28 mouse cellular contexts compared by ENCODE assay signal in the genomic region with DNA sequence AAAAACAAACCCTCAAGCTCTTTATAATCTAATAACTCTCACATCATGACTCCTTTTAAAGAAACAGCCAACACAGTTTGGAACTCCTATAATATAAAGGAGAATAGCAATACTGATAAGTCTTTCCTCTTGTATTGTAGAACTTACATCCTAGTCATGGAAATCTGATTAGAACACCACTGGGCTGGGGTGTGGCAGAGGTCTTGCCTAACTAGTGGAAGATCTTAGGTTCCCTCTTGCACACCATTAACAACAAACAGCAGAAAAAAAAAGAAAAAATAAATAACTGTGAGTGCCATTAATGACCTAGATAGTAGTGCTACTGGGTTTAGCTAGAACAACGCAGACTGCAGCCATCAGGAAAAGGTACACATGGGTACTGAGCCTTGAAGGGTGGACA. TPM values are rescaled to one million over a fixed set of nuclear protein-coding genes. Genes with fewer than 3 reads are reported as not detected.
DNase-seq lines count a peak whose midpoint lies in the region; ATAC-seq and TF ChIP-seq lines count a peak whose summit lies in the region.
"Had no signal": no experiment of that assay in that cellular context is flagged by ENCODE, and none has a peak within 500 bp of the region (broad histone marks: within the 10 kb centered on the region; RNA-seq: fewer than 3 reads in every experiment).

No protein-coding gene starts in this region.

- WGBS in liver, adult 2 months = 86% methylated on average over 1 of the region's 1 CpGs
- WGBS in liver, embryonic 12.5 days (ENCODE audit: insufficient replicate concordance) = 86% methylated on average over 1 of the region's 1 CpGs
- 72% methylated on average over 1 of the region's 1 CpGs for WGBS in liver, embryonic 15.5 days (ENCODE audit: insufficient replicate concordance)
- WGBS in forebrain, embryonic 15.5 days = 84% methylated on average over 1 of the region's 1 CpGs

- H3K27ac ChIP-seq in liver, adult 2 months (replicated peaks; ENCODE audit: insufficient read depth, low read depth, low read length) = peak overlapping the region; percentile 51
- no peak overlapping the region for H3K27ac ChIP-seq in liver, embryonic 12.5 days
- peak overlapping the region; percentile 85 for H3K27ac ChIP-seq in MEL (ENCODE audit: control insufficient read depth, low read depth, low read length)
- peak overlapping the region; percentile 98; the same call in 1 of the 2 replicates for H3K27ac ChIP-seq in liver, embryonic 15.5 days (replicated peaks)
- H3K27ac ChIP-seq in forebrain, embryonic 15.5 days (replicated peaks) = no peak overlapping the region
- H3K27ac ChIP-seq: embryonic facial prominence, embryonic 10.5 days; embryonic facial prominence, embryonic 13.5 days; forebrain, embryonic 12.5 days; heart, embryonic 15.5 days; hindbrain, embryonic 15.5 days had no signal

- no peak for TF ChIP-seq RAD21 in MEL (IDR thresholded peaks at IDR 0.05; ENCODE audit: low read depth, low read length)

- peaks cover 14% of the 10 kb centered on the region; the same call in 1 of the 2 replicates for H3K4me1 ChIP-seq in liver, adult 2 months (ENCODE audit: control insufficient read depth, insufficient read depth, low read length)
- peaks cover 42% of the 10 kb centered on the region for H3K4me1 ChIP-seq in liver, embryonic 12.5 days
- peaks cover 5 to 8% of the 10 kb centered on the region in 2 experiments for H3K4me1 ChIP-seq in MEL (ENCODE audit: control insufficient read depth in 1 of 2, insufficient read depth in 2 of 2, low read length in 2 of 2)
- peaks cover 40% of the 10 kb centered on the region for H3K4me1 ChIP-seq in liver, embryonic 15.5 days (replicated peaks)
- H3K4me1 ChIP-seq in megakaryocyte, embryonic 14.5 days = peaks cover 34% of the 10 kb centered on the region
- H3K4me1 ChIP-seq in forebrain, embryonic 15.5 days = peaks cover 30% of the 10 kb centered on the region

- no peaks in the 10 kb centered on the region for H3K9me3 ChIP-seq in liver, embryonic 12.5 days (replicated peaks)
- no peaks in the 10 kb centered on the region for H3K9me3 ChIP-seq in MEL (replicated peaks; ENCODE audit: insufficient read depth, low read length)
- H3K9me3 ChIP-seq in liver, embryonic 15.5 days (replicated peaks) = no peaks in the 10 kb centered on the region
- no peaks in the 10 kb centered on the region for H3K9me3 ChIP-seq in megakaryocyte, embryonic 14.5 days
- H3K9me3 ChIP-seq in forebrain, embryonic 15.5 days = no peaks in the 10 kb centered on the region
- H3K9me3 ChIP-seq: embryonic facial prominence, embryonic 10.5 days; embryonic facial prominence, embryonic 13.5 days; forebrain, embryonic 12.5 days; G1E; heart, embryonic 12.5 days; heart, embryonic 15.5 days; hindbrain, embryonic 15.5 days had no signal

- no peak for TF ChIP-seq POLR2A in liver, adult 2 months (IDR thresholded peaks at IDR 0.05; ENCODE audit: extremely low read depth, insufficient read depth, low read length)
- TF ChIP-seq POLR2A in MEL (IDR thresholded peaks at IDR 0.05; ENCODE audit: control insufficient read depth in 1 of 2, insufficient read depth in 1 of 2, low read depth in 1 of 2, low read length in 2 of 2, poor library complexity in 1 of 2) = no peak

- TF ChIP-seq EP300 in MEL (IDR thresholded peaks at IDR 0.05; ENCODE audit: low read depth in 1 of 2, low read length in 2 of 2) = peak in 1 of 2 experiments; percentile 37; a peak in 2 of 4 replicates

- DNase-seq in liver, adult 2 months (ENCODE audit: extremely low read depth, low read depth, low spot score) = no peak
- peak; percentile 73 for DNase-seq in MEL (ENCODE audit: low read depth, low spot score)
- no peak for DNase-seq in layer of hippocampus, adult 9-10 months (ENCODE audit: low spot score)
- DNase-seq: adrenal gland, adult 2 months; adrenal gland, postnatal 14 days; cerebellum, adult 11-12 months; cerebellum, adult 8-10 months; cerebellum, postnatal 10 days; cerebellum, postnatal 36 days; embryo, embryonic 11 days; gastrocnemius, adult 2 months; gastrocnemius, postnatal 14 days; heart, adult 18-20 months; heart, postnatal 10 days; heart, postnatal 4 days had no signal

- no peak overlapping the region for H3K4me2 ChIP-seq in liver, embryonic 12.5 days
- H3K4me2 ChIP-seq in liver, embryonic 15.5 days = no peak overlapping the region
- no peak overlapping the region for H3K4me2 ChIP-seq in forebrain, embryonic 15.5 days (replicated peaks)
- H3K4me2 ChIP-seq: embryonic facial prominence, embryonic 13.5 days; forebrain, embryonic 12.5 days; heart, embryonic 12.5 days had no signal

- H3K9ac ChIP-seq in liver, adult 2 months (ENCODE audit: low read depth, low read length) = no peak overlapping the region
- no peak overlapping the region for H3K9ac ChIP-seq in liver, embryonic 12.5 days
- peak overlapping the region; percentile 90 for H3K9ac ChIP-seq in MEL (ENCODE audit: control insufficient read depth, low read depth, low read length, poor library complexity, severe bottlenecking)
- H3K9ac ChIP-seq in liver, embryonic 15.5 days = no peak overlapping the region
- H3K9ac ChIP-seq in forebrain, embryonic 15.5 days (replicated peaks) = no peak overlapping the region
- H3K9ac ChIP-seq: embryonic facial prominence, embryonic 13.5 days; forebrain, embryonic 12.5 days; heart, embryonic 12.5 days; heart, embryonic 15.5 days; hindbrain, embryonic 15.5 days had no signal

- no peak overlapping the region for H3K4me3 ChIP-seq in liver, adult 2 months (ENCODE audit: insufficient read depth, low read depth, low read length)
- H3K4me3 ChIP-seq in liver, embryonic 12.5 days = no peak overlapping the region
- peak overlapping the region in 1 of 2 experiments; percentile 76; a peak in 3 of 4 replicates for H3K4me3 ChIP-seq in MEL (ENCODE audit: control insufficient read depth in 1 of 2, insufficient read depth in 1 of 2, low read depth in 2 of 2, low read length in 2 of 2)
- H3K4me3 ChIP-seq in liver, embryonic 15.5 days (replicated peaks) = no peak overlapping the region
- peak overlapping the region; percentile 14 for H3K4me3 ChIP-seq in megakaryocyte, embryonic 14.5 days (replicated peaks)
- no peak overlapping the region for H3K4me3 ChIP-seq in forebrain, embryonic 15.5 days
- H3K4me3 ChIP-seq: embryonic facial prominence, embryonic 10.5 days; embryonic facial prominence, embryonic 13.5 days; forebrain, embryonic 12.5 days; heart, embryonic 12.5 days; hindbrain, embryonic 15.5 days had no signal

- H3K79me2 ChIP-seq in liver, adult 2 months (ENCODE audit: control insufficient read depth, insufficient read depth, low read length) = peaks cover 8% of the 10 kb centered on the region; the same call in 1 of the 2 replicates
- H3K79me2 ChIP-seq in MEL (ENCODE audit: control insufficient read depth, insufficient read depth, low read length, poor library complexity) = peaks cover 40% of the 10 kb centered on the region

- no peaks in the 10 kb centered on the region for H3K36me3 ChIP-seq in liver, adult 2 months (ENCODE audit: control insufficient read depth, insufficient read depth, low read length)
- H3K36me3 ChIP-seq in liver, embryonic 12.5 days = peaks cover 6% of the 10 kb centered on the region
- peaks cover 1 to 26% of the 10 kb centered on the region in 2 experiments; a peak in 3 of 4 replicates for H3K36me3 ChIP-seq in MEL (ENCODE audit: control insufficient read depth in 1 of 2, insufficient read depth in 2 of 2, low read length in 2 of 2)
- peaks cover 6% of the 10 kb centered on the region for H3K36me3 ChIP-seq in liver, embryonic 15.5 days (replicated peaks)
- peaks cover 6% of the 10 kb centered on the region for H3K36me3 ChIP-seq in megakaryocyte, embryonic 14.5 days (replicated peaks; ENCODE audit: low read length)
- H3K36me3 ChIP-seq in forebrain, embryonic 15.5 days = peaks cover 5% of the 10 kb centered on the region
- H3K36me3 ChIP-seq: heart, embryonic 15.5 days had no signal

- no peak for TF ChIP-seq CTCF in liver, adult 2 months (IDR thresholded peaks at IDR 0.05; ENCODE audit: low read depth, low read length)
- no peak for TF ChIP-seq CTCF in MEL (IDR thresholded peaks at IDR 0.05 in 2 of 3, conservative IDR thresholded peaks at IDR 0.05 in 1 of 3; ENCODE audit: control insufficient read depth in 1 of 3, insufficient read depth in 1 of 3, low read depth in 2 of 3, low read length in 3 of 3, poor library complexity in 1 of 3, severe bottlenecking in 1 of 3)

- no peak for ATAC-seq in liver, embryonic 12.5 days
- ATAC-seq in liver, embryonic 15.5 days (ENCODE audit: insufficient read depth) = no peak
- no peak for ATAC-seq in forebrain, embryonic 15.5 days (replicated peaks)
- ATAC-seq: forebrain, embryonic 16.5 days had no signal

- H3K27me3 ChIP-seq in liver, adult 2 months (ENCODE audit: control insufficient read depth, insufficient read depth, low read length) = no peaks in the 10 kb centered on the region
- H3K27me3 ChIP-seq in liver, embryonic 12.5 days (replicated peaks) = no peaks in the 10 kb centered on the region
- H3K27me3 ChIP-seq in MEL (ENCODE audit: control insufficient read depth in 1 of 2, insufficient read depth in 2 of 2, low read length in 2 of 2) = no peaks in the 10 kb centered on the region
- no peaks in the 10 kb centered on the region for H3K27me3 ChIP-seq in liver, embryonic 15.5 days
- H3K27me3 ChIP-seq in megakaryocyte, embryonic 14.5 days (replicated peaks) = no peaks in the 10 kb centered on the region
- no peaks in the 10 kb centered on the region for H3K27me3 ChIP-seq in forebrain, embryonic 15.5 days
- H3K27me3 ChIP-seq: CH12.LX; embryonic facial prominence, embryonic 13.5 days; forebrain, embryonic 12.5 days; heart, embryonic 12.5 days; heart, embryonic 15.5 days; hindbrain, embryonic 15.5 days had no signal

RNA-seq across cellular contexts. Expression of a gene that starts 2.4 kb away (rescaled TPM):
- total RNA-seq in liver, adult 2 months (2014; rRNA removed) = 4.4 and 7.2 TPM in 2 replicates
- 2.6 and 3.6 TPM in 2 replicates for polyA plus RNA-seq in liver, adult 2 months (2012; rRNA removed)
- polyA plus RNA-seq in liver, embryonic 12.5 days (2016; fragmentation: Nextera tagmentation; extraction: Ambion mirVana) = 40.8 and 43.2 TPM in 2 replicates
- 64.7 and 70.5 TPM in 2 replicates for total RNA-seq in MEL (2012; rRNA removed)
- polyA plus RNA-seq in MEL (2012; ENCODE audit: insufficient read depth in 1 of 2, insufficient read length in 2 of 2, low read depth in 1 of 2, low replicate concordance in 2 of 2, missing spikeins in 1 of 2) = 10 to 100 TPM in 1 of 2 experiments, not detected in 1; 52.9 TPM
- polyA plus RNA-seq in liver, embryonic 15.5 days (2015; fragmentation: Nextera tagmentation; extraction: Ambion mirVana) = 21.2 and 23.8 TPM in 2 replicates
- 0.50 TPM in 1 of 2 replicates, not detected in the other for polyA plus RNA-seq in megakaryocyte, embryonic 14.5 days (2012; ENCODE audit: insufficient read depth, low replicate concordance)
- polyA plus RNA-seq in forebrain, embryonic 15.5 days (2015; fragmentation: Nextera tagmentation; extraction: Ambion mirVana) = 39.1 and 41.1 TPM in 2 replicates

RNA-seq across cellular contexts. Expression of a gene that starts 16.0 kb away (rescaled TPM):
- total RNA-seq in liver, adult 2 months (2014; rRNA removed) = 30.2 and 33.1 TPM in 2 replicates
- 21.8 and 23.6 TPM in 2 replicates for polyA plus RNA-seq in liver, adult 2 months (2012; rRNA removed)
- 115 and 121 TPM in 2 replicates for polyA plus RNA-seq in liver, embryonic 12.5 days (2016; fragmentation: Nextera tagmentation; extraction: Ambion mirVana)
- 121 and 123 TPM in 2 replicates for total RNA-seq in MEL (2012; rRNA removed)
- 10 to 100 TPM in 1 of 2 experiments, not detected in 1; 90.7 TPM for polyA plus RNA-seq in MEL (2012; ENCODE audit: insufficient read depth in 1 of 2, insufficient read length in 2 of 2, low read depth in 1 of 2, low replicate concordance in 2 of 2, missing spikeins in 1 of 2)
- 91.2 and 95.5 TPM in 2 replicates for polyA plus RNA-seq in liver, embryonic 15.5 days (2015; fragmentation: Nextera tagmentation; extraction: Ambion mirVana)
- polyA plus RNA-seq in megakaryocyte, embryonic 14.5 days (2012; ENCODE audit: insufficient read depth, low replicate concordance) = 15.2 and 46.3 TPM in 2 replicates
- polyA plus RNA-seq in forebrain, embryonic 15.5 days (2015; fragmentation: Nextera tagmentation; extraction: Ambion mirVana) = 163 and 164 TPM in 2 replicates

RNA-seq across cellular contexts. Expression of a gene that starts 16.1 kb away (rescaled TPM):
- 9.9 and 11.1 TPM in 2 replicates for total RNA-seq in liver, adult 2 months (2014; rRNA removed)
- polyA plus RNA-seq in liver, adult 2 months (2012; rRNA removed) = 6.2 and 6.9 TPM in 2 replicates
- 5.1 and 5.2 TPM in 2 replicates for polyA plus RNA-seq in liver, embryonic 12.5 days (2016; fragmentation: Nextera tagmentation; extraction: Ambion mirVana)
- 11.1 and 12.0 TPM in 2 replicates for total RNA-seq in MEL (2012; rRNA removed)
- 10 to 100 TPM; 17.8 to 73.4 TPM for polyA plus RNA-seq in MEL (2012; ENCODE audit: insufficient read depth in 1 of 2, insufficient read length in 2 of 2, low read depth in 1 of 2, low replicate concordance in 2 of 2, missing spikeins in 1 of 2)
- 2.3 and 2.5 TPM in 2 replicates for polyA plus RNA-seq in liver, embryonic 15.5 days (2015; fragmentation: Nextera tagmentation; extraction: Ambion mirVana)
- polyA plus RNA-seq in megakaryocyte, embryonic 14.5 days (2012; ENCODE audit: insufficient read depth, low replicate concordance) = 0.89 and 0.95 TPM in 2 replicates
- polyA plus RNA-seq in forebrain, embryonic 15.5 days (2015; fragmentation: Nextera tagmentation; extraction: Ambion mirVana) = 10.5 and 10.8 TPM in 2 replicates

Comparison
In these comparisons a context has a peak if more than half of its experiments do, and no peak if none do; other contexts are left out.
1. H3K27ac ChIP-seq: peak in liver, adult 2 months (single experiment), MEL (single experiment) and liver, embryonic 15.5 days (single experiment); none in liver, embryonic 12.5 days (single experiment) and forebrain, embryonic 15.5 days (single experiment).